Mouse (Mus musculus) T-helper 2 cell (primary cell): ENCODE data around the gene Rgs6.

Experiments
- in situ Hi-C: fragments of 300-600 bp; cut with MboI, MseI; formaldehyde crosslinking; loops from one replicate; pipeline ENCODE4 v1.15.1; 2025; ENCODE audit warnings: high pct_unique_total_duplicates

Gene Rgs6

GRCm38 (mm10) chr12:82588017-82588416, at the start of gene Rgs6:
TSS of gene Rgs6 (plus strand) at chr12:82588292.
- in situ Hi-C loops, result no loop called here

DNA sequence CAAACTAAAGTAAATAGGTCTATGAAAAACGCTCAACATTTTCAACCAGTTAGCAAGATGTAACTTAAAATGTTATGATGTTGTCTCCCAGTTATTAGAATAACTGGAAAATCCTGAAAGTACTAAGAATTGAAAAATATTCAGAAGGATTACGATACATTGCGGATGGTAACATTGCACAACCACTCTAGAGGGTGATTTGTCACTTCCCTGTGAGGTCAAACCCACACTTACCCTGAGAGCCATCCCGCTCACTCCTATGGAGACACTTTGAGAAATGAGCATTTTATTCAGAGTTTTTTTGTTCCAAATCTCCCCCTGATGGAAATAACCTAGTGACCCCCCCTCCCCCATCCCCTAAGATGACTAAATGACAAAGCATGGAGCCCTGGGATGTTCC, 41.0 kb upstream of the Rgs6 start:
- in situ Hi-C loops, result no loop called here

- in situ Hi-C loops, result no loop called here
Measured at GRCm38 (mm10) chr12:82549228-82549627, 38.9 kb upstream of the Rgs6 start.

DNA sequence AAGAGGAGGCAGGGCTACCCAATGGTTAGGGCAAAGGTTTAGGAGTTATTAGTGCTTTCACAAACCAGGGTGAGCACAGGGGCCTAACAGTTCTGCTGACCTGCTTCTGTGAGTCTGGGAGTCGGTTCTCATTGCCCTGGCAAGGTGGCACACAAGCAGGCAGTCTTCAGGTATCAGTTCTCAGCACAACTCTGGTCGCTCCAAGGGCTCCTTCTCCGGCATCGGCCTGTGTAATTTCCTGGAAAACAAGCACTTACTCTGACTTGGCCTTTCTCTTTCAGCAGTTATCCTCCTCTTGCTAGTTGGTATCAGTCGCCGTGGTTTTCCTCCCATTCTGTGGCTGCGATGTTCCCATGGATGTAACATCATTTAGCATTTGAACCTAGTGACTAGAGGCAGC, 38.0 kb upstream of the Rgs6 start:
- in situ Hi-C loops, result no loop called here

DNA sequence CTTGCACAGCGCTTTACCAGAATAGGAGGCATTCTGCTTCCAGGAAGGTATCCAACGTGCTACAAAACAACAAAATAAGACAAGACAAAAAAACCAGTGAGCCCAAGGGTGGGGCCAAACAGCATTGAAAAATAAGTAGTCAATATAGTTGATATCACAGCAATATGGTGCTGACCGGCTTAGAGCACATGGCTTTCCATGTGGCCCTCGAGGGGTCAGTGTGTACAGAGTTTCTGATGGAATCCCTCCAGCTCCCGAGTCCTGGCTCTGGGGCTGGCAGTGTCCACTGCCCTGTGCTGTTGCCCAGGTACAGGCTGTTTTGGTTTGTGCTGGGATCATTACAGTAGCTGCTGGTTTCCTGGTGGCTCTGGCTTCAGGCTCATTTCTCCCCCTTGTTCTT, 35.7 kb upstream of the Rgs6 start:
- in situ Hi-C loops, result no loop called here

DNA sequence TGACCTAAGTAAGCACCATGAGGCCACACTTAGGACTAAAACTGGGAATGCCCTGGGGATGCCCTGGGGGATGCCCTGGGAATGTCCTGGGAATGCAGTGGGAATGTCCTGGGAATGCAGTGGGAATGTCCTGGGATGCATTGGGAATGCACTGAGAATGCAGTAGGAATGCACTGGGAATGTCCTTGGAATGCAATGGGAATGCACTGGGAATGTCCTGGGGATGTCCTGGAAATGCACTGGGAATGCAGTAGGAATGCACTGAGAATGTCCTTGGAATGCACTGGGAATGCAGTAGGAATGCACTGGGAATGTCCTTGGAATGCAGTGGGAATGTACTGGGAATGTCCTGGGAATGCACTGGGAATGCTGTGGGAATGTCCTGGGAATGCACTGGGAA, 25.2 kb upstream of the Rgs6 start:
- in situ Hi-C loops, result no loop called here

DNA sequence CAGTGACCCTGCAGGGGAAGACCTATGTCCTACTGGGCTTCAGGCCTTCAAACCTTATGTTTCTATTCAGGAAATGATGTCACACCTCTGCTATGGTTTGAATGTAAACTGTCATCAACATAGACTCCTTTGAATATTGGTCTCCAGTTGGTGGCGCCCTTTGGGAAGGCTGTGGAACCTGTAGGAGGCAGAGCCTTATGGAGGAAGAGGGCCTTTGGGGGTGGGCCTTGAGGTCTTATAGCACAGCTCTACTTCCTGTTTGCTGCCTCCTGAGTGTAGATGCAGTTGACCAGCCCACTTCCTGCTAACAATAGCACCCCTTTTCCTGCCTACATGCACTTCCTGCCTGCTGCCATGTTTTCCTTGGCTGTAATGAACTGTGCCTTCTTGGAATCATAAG, 19.7 kb upstream of the Rgs6 start:
- in situ Hi-C loops, result no loop called here

DNA sequence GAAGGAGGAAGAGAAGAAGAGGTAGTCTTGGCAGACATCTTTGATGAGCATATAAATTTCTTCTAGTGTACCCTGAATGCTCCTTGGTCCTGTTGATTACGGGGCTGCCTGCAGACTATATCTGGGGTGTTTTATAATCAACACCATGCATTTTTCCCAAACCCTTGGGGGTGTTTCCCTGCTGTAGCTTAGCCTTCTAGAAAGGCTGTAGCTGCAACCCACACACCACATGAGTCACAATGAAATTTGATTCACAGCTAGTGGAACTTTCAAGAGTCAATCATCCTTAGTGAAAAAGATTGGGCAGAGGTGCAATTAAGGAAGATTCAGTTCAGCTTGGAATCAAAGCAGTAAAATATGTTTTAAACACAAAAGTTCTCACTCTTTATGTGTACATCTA, 15.4 kb upstream of the Rgs6 start:
- in situ Hi-C loops, result no loop called here

DNA sequence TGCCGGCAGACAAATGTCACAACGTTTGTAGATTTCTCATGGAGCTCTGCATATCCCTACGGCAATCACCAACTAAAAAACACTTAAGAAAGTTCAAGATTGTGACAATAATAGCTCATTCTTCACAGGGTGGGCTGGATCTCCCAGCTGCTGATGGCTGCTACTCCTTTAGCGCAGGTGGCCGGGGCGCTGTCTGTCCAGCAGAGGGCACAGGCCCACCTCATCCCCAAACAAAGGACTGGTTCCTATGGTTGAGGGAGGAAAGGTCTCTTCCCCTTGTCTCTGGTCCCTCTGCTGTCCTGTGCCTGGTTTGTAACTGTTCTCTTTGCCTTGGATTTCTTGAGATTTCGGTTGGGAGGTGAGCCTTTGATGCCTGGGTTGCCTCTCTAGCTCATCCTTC, 1.5 kb upstream of the Rgs6 start:
- in situ Hi-C loops, result no loop called here

DNA sequence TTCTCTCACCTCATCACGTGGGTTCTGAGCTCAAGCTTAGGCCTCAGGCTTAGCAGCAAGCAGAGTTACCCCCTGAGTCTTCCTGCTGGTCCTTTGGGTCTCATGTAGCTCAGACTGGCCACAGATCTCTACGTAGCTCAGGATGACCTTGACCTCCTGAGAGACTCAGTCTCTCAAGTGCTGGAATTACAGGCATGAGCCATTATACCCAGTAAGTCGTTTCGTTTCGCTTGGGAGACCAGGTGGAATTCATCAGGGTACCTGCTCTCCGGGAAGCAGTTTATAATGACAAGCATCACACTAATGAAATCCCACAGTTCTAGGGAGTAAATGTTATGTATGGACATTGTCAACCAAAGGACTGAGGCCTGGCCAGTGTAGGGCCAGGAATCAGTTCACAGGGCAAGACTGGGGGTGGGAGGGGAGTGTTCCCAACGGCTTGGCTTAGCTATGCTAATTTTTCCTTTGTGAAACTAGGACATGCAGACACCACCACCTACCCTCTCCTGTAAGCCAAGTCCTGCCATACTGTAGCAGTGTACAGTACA, 670 bp upstream of the Rgs6 start:
- in situ Hi-C loops, result no loop called here

DNA sequence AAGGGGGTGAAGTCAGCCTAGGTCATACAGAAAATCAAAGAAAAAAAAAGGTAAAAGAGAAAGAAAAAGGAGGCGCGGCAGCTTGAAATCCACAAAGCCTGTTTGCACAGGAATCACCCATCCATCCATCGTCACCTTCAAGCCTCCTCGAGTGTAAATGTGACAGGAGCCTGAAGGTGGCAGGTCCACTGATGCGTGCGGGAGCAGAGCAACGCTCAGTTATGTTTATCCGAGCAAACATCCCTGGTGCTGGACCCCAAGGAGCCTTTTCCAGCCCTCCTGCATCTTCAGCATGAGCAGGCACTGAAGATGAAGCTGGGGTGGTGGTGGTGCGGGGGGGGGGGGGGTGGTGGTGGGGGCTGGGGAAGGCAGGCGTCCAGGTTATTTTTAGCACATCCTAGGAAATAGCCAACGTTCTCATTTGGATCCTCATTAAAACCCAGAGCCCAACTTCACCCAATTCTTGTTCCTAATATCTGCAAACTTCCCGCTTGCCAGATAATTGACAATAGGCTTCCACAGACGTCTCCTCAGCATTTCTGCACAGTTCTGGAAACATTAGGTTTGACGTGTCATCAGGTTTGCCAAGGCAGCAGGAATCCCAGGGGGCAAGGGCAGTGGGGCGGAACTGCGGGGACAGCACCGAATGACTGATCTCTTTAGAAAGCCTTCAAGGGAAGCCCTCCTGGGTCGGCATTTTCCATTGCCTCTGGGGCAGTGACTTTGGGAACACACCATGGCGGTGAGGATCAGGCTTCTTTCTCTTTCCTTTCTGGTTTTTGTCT, 946 bp downstream of the Rgs6 start:
- in situ Hi-C loops, result no loop called here

- in situ Hi-C loops, result loop anchor here (10.0 kb wide), 1 partner anchor 1324 kb away; no protein-coding TSS in a partner anchor
Measured at GRCm38 (mm10) chr12:82599011-82599410, 10.9 kb downstream of the Rgs6 start.

DNA sequence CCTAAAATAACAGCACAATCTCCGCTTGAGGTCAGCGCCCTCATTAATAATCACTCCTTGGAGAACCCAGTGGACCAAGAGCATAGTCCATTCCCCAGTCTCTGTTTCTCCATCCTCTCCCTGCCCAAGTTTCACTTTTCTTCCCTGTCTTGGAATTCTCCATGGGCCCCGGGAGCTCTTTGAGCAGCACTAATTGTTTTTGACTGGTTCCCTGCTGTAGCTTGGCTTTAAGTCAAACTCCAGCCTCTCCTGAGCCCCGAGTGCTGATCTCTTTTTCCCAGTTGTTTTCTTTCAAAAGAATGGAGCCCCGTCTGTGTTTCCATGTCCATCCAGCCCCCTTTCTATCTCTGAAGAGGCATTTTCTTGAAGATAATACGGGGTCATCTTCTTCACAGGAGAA, 12.3 kb downstream of the Rgs6 start:
- in situ Hi-C loops, result no loop called here

- in situ Hi-C loops, result no loop called here
Measured at GRCm38 (mm10) chr12:82602823-82603222, 14.7 kb downstream of the Rgs6 start.

DNA sequence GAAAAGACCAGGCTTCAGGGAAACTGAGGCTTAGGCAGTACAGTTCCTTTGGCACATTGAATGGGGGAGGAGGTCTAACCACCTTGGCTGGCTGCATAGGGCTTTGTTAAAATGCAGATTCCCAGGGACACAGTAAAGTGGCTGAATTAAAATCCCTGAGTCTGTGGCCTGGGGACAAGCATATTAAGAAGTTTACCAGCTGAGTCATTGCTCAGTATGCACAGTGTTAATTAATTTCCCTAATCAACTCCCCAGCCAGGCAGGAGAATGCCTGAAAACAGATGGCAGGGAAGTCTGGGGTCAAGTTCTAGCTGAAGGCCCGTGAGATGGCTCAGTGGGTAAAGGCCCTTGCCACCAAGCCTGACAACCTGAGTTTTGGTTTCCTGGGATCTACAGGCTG, 15.2 kb downstream of the Rgs6 start:
- in situ Hi-C loops, result no loop called here

DNA sequence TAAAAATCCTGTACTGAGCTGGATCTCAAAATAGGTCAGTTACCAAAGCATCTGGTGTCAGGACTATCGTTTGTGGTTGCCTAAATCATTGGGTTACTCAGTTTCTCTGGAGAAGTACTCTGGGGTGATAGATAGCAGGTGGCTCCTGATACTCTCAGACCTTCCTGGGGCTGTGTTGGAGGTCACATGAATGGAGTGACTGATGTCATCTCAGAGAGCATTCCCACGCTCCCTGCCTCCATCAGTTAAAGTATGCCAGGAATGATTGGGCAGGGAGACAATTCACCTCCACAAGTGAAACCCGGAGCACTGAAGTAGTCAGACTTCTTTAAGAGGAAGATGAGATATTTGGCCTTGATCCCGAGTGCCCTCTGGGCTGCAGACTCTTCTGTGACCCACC, 15.9 kb downstream of the Rgs6 start:
- in situ Hi-C loops, result no loop called here

- in situ Hi-C loops, result no loop called here
Measured at GRCm38 (mm10) chr12:82612769-82613660, 24.9 kb downstream of the Rgs6 start.

- in situ Hi-C loops, result no loop called here
Measured at GRCm38 (mm10) chr12:82616486-82616812, 28.4 kb downstream of the Rgs6 start.

- in situ Hi-C loops, result no loop called here
Measured at GRCm38 (mm10) chr12:82616813-82617681, 29.0 kb downstream of the Rgs6 start.

- in situ Hi-C loops, result no loop called here
Measured at GRCm38 (mm10) chr12:82617682-82618370, 29.7 kb downstream of the Rgs6 start.

- in situ Hi-C loops, result no loop called here
Measured at GRCm38 (mm10) chr12:82640441-82640840, 52.3 kb downstream of the Rgs6 start.
